Mouse (Mus musculus) heart, postnatal 0 days (tissue): ENCODE measurements around the gene Tmem182.

Source experiments
- CTCF ChIP-seq: IDR thresholded peaks from 2 replicates; pipeline ENCODE4 v1.5.1; 2016; ENCODE audit warnings: antibody characterized with exemption, control low read depth, low read depth
- EP300 ChIP-seq: IDR thresholded peaks from 2 replicates; pipeline ENCODE4 v1.6.1; 2016; ENCODE audit warnings: antibody characterized with exemption, low read depth

DNA sequence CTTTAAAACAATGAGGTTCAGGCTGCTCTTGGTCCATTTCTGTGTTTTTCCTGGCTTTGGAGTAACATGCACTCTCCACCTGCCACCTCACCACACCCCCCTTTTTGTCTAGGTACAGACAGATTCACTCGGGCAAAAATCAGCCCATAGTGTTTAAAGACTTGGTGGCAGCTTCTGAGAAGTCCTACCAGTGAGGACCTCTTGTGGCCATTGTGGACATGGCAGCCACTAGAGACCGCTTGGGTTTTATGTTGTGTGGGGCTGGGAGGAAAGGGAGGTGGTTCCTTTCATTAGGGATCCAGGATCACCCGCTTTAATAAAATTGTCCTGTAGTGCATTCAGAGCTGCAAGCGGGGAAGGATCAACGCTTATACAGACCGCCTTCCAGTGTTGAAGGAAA, 36.8 kb upstream of the Tmem182 start:
- TF ChIP-seq CTCF: peak; percentile 81
- TF ChIP-seq EP300: no peak
